Mouse (Mus musculus): ENCODE data around the gene Casp8.

- TF ChIP-seq CTCF (IDR thresholded peaks at IDR 0.05; ENCODE audit: control insufficient read depth, insufficient read depth, low read length) (no peak), POLR2A (IDR thresholded peaks at IDR 0.05; ENCODE audit: borderline replicate concordance, control insufficient read depth, low read depth, low read length) (no peak)
Observed at GRCm38 (mm10) chr1:58759451-58759850, 35.7 kb upstream of the Casp8 start.

Data from bone marrow, adult 2 months (tissue).